Mouse (Mus musculus) hindbrain, embryonic 11.5 days (tissue): ENCODE data around the gene Gmpr. TPM values are rescaled to one million over a fixed set of nuclear protein-coding genes. Genes with fewer than 3 reads are reported as not detected.

Experiments used
- ATAC-seq: fragments of 200-750 bp; cut with Nextera tagmentation; 2 replicates; pipeline ENCODE4 v1.8.0; 2017; ENCODE audit warnings: mild to moderate bottlenecking, moderate TSS enrichment, moderate library complexity; ENCODE audit not compliant: low FRiP score
- DNase-seq: peaks from one replicate; pipeline ENCODE4 v3.0.0-alpha.2; 2015; ENCODE audit warnings: low spot score
- H3K27ac ChIP-seq: fragments of 300-500 bp; sonication (generic); 2 replicates; pipeline ENCODE4 v1.5.1; 2014; ENCODE audit warnings: mild to moderate bottlenecking, low read depth, low read length
- H3K27me3 ChIP-seq: fragments of 300-500 bp; sonication (generic); 2 replicates; pipeline ENCODE4 v1.6.1; 2014; ENCODE audit warnings: mild to moderate bottlenecking, low read length, moderate library complexity, mixed read lengths; ENCODE audit not compliant: control insufficient read depth, insufficient read depth
- H3K36me3 ChIP-seq: fragments of 300-500 bp; sonication (generic); 2 replicates; pipeline ENCODE4 v1.6.1; 2014; ENCODE audit warnings: mild to moderate bottlenecking, low read length, moderate library complexity, mixed read lengths; ENCODE audit not compliant: control insufficient read depth, insufficient read depth
- H3K4me1 ChIP-seq: fragments of 300-500 bp; sonication (generic); replicated peaks from 2 replicates; pipeline ENCODE4 v1.6.1; 2014; ENCODE audit warnings: low read length, mixed read lengths; ENCODE audit not compliant: control insufficient read depth, insufficient read depth
- H3K4me2 ChIP-seq: fragments of 300-500 bp; sonication (generic); replicated peaks from 2 replicates; pipeline ENCODE4 v1.6.1; 2014; ENCODE audit warnings: mild to moderate bottlenecking, low read depth, low read length
- H3K4me3 ChIP-seq: fragments of 300-500 bp; sonication (generic); 2 replicates; pipeline ENCODE4 v1.5.1; 2014; ENCODE audit warnings: low read depth, low read length
- H3K9ac ChIP-seq: fragments of 300-500 bp; sonication (generic); 2 replicates; pipeline ENCODE4 v1.6.1; 2014; ENCODE audit warnings: low read depth, low read length
- H3K9me3 ChIP-seq: fragments of 300-500 bp; sonication (generic); 2 replicates; pipeline ENCODE4 v1.6.1; 2016; ENCODE audit warnings: low read length; ENCODE audit not compliant: control insufficient read depth
- WGBS: fragments of 180-500 bp; shearing (Covaris S2); extraction: QIAGEN DNeasy Blood & Tissue Kit; methylation state at CpG from one replicate; pipeline ENCODE4 v1.1.7; 2014; 5-methylcytosine and 5-hydroxymethylcytosine counted together
- polyA plus RNA-seq: library from polyadenylated mRNA; unstranded; fragments of >200 nt; fragmentation: Nextera tagmentation; extraction: Ambion mirVana; gene quantifications from 2 replicates; pipeline ENCODE4 v1.2.1, GENCODE M21; 2014

Gmpr gene
- polyA plus RNA-seq, 1 experiment from 2014 or later = 26.8 TPM

DNA sequence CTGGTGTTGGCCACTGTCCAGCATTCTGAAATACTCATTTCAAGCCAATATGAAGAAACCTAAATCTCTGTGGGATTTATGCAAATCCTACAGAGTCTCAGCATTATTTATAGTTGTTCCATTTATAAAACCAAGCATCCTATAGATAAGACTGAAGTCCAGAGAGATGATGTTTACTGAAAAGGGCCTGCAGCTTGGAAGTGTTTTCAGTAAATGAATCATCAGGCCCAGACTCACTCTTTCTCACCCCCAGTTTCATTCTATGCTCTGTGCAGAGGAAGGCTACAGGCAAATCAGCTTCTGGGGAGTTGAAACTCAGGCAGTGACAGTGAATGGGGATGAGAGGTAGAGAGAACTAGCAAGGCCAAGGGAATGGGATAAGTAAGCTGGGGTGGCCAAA lies 83.7 kb downstream of the Gmpr start:
- 0 out of 2 replicates have a peak, but pooled peaks cover 5% of the 10 kb centered on the region for H3K4me1 ChIP-seq
- DNase-seq = no peak
- H3K4me3 ChIP-seq = no peak overlapping the region
- no peak for ATAC-seq
- no peak overlapping the region for H3K4me2 ChIP-seq
- no peak overlapping the region for H3K9ac ChIP-seq
- no peaks in the 10 kb centered on the region for H3K36me3 ChIP-seq
- no peak overlapping the region for H3K27ac ChIP-seq
- no peaks in the 10 kb centered on the region for H3K27me3 ChIP-seq
- no peaks in the 10 kb centered on the region for H3K9me3 ChIP-seq

DNA sequence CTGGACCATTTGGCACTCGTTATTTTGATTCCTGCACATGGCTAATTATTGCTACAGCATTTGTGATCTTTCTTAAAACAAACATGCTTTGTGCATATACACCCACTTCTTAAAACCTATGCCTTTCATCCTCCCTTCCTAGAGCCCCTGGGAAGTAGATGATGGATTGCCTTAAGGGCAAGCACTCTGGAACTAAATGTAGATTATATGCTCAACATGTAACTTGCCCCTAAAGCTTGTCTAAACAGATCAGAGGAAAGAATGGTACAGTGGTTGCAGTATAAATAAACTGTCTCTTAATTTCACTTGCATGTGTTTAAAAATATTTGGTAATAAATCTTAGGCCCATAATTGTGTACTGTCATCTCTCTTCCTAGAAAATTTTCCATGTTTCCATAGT lies 86.7 kb downstream of the Gmpr start:
- Histone ChIP-seq H3K27ac (no peak overlapping the region), H3K9me3 (no peaks in the 10 kb centered on the region), H3K4me2 (no peak overlapping the region), H3K27me3 (no peaks in the 10 kb centered on the region), H3K4me1 (0 out of 2 replicates have a peak, but pooled peaks cover 5% of the 10 kb centered on the region), H3K4me3 (no peak overlapping the region), H3K36me3 (no peaks in the 10 kb centered on the region), H3K9ac (no peak overlapping the region)
- DNase-seq = no peak
- WGBS = 81% methylated on average over 1 of the region's 1 CpGs
- no peak for ATAC-seq

DNA sequence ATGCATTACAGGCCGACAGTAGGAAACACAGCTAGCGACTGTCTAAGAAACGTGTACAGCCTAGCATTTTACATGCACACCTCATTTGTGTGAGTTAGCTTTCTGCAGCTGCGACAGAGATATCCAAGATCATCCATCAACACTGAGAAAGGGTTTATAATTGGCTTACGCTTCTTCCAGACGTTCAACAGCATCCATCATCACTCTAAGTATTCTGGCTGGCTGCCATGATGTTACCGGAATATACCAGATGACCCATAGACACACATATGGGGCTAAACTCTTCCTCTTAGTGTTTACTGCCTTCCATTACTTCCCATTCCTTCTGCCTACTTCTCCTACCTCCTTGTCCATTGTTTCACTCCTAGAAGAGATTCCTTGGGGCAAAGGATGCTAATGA lies 88.2 kb downstream of the Gmpr start:
- Histone ChIP-seq H3K9ac (no peak overlapping the region), H3K27ac (peak overlapping the region; percentile 53)

DNA sequence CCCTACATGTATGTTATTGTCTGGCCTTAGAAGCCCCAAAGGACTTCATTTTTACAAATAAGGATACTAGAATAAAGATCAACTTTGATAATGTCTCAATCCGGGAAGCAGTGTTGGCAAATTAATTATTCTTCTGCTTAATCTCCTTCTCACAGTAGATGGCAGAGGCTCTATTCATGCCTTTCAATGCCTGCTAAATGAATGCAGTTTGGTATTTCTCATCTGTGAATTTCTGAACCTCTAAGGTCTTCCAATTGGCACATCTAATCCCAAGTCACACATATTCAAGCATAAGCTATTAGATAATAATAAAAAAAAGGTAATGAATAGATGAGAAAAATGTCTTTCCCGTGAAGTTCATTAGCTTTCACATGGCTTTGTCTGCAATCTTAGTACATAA lies 92.6 kb downstream of the Gmpr start:
- Histone ChIP-seq H3K27me3 (no peaks in the 10 kb centered on the region), H3K4me2 (no peak overlapping the region), H3K4me1 (0 out of 2 replicates have a peak, but pooled peaks cover 3% of the 10 kb centered on the region), H3K4me3 (no peak overlapping the region), H3K36me3 (no peaks in the 10 kb centered on the region), H3K9me3 (no peaks in the 10 kb centered on the region), H3K27ac (no peak overlapping the region), H3K9ac (no peak overlapping the region)
- WGBS = 85% methylated on average over 2 of the region's 2 CpGs
- ATAC-seq = no peak
- DNase-seq = no peak

More for the DNA sequence above, 88.2 kb downstream of the Gmpr start:
- no peaks in the 10 kb centered on the region for H3K27me3 ChIP-seq
- WGBS = 57% methylated on average over 7 of the region's 7 CpGs
- H3K4me3 ChIP-seq = no peak overlapping the region
- ATAC-seq (no peak), DNase-seq (peak; percentile 12)
- H3K4me2 ChIP-seq = no peak overlapping the region
- no peaks in the 10 kb centered on the region for H3K9me3 ChIP-seq
- 0 out of 2 replicates have a peak, but pooled peaks cover 5% of the 10 kb centered on the region for H3K4me1 ChIP-seq
- no peaks in the 10 kb centered on the region for H3K36me3 ChIP-seq

DNA sequence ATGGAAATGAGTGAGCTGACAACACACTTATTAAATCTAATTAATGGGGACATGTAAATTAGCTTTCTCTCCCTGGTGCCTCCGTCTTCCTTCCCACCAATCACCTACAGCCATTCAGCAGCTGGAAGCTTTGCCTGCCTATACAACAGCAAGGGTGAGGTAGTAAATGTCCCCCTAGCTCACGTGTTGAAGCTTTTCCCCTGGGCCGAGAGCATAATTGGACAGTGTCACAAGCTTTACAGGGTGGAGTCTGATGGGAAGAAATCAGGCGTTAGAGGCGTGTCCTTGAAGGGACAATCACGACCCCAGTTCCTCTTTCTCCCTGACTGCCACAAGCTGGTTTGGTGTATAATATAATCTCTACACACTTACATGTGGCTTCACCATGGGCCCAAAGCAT lies 93.2 kb downstream of the Gmpr start:
- H3K27ac ChIP-seq = no peak overlapping the region
- H3K36me3 ChIP-seq = no peaks in the 10 kb centered on the region
- no peak overlapping the region for H3K4me3 ChIP-seq
- H3K4me2 ChIP-seq = no peak overlapping the region
- H3K9me3 ChIP-seq = no peaks in the 10 kb centered on the region
- peak; percentile 14 for DNase-seq
- 0 out of 2 replicates have a peak, but pooled peaks have one; percentile 35 for ATAC-seq
- no peaks in the 10 kb centered on the region for H3K4me1 ChIP-seq
- H3K27me3 ChIP-seq = no peaks in the 10 kb centered on the region
- no peak overlapping the region for H3K9ac ChIP-seq
- 55% methylated on average over 6 of the region's 6 CpGs for WGBS

Other genes with a start within 250 kb of the Gmpr start
- 6.0 and 7.8 TPM in 2 replicates for gene Mylip, start 117.7 kb upstream of the Gmpr start, polyA plus RNA-seq